Mouse (Mus musculus) ES-E14 (cell line): ENCODE measurements around the gene Srm.

ENCODE experiments used
- HCFC1 ChIP-seq: IDR thresholded peaks from 2 replicates; pipeline ENCODE4 v1.6.1; 2012; ENCODE audit warnings: low read length, inconsistent platforms, borderline replicate concordance; ENCODE audit not compliant: insufficient read depth
- ZC3H11A ChIP-seq: IDR thresholded peaks from 2 replicates; pipeline ENCODE4 v1.6.1; 2012; ENCODE audit warnings: low read depth, mild to moderate bottlenecking, inconsistent platforms, low read length, borderline replicate concordance
- ZNF384 ChIP-seq: IDR thresholded peaks from 2 replicates; pipeline ENCODE4 v1.6.1; 2012; ENCODE audit warnings: low read depth, low read length, inconsistent platforms

DNA sequence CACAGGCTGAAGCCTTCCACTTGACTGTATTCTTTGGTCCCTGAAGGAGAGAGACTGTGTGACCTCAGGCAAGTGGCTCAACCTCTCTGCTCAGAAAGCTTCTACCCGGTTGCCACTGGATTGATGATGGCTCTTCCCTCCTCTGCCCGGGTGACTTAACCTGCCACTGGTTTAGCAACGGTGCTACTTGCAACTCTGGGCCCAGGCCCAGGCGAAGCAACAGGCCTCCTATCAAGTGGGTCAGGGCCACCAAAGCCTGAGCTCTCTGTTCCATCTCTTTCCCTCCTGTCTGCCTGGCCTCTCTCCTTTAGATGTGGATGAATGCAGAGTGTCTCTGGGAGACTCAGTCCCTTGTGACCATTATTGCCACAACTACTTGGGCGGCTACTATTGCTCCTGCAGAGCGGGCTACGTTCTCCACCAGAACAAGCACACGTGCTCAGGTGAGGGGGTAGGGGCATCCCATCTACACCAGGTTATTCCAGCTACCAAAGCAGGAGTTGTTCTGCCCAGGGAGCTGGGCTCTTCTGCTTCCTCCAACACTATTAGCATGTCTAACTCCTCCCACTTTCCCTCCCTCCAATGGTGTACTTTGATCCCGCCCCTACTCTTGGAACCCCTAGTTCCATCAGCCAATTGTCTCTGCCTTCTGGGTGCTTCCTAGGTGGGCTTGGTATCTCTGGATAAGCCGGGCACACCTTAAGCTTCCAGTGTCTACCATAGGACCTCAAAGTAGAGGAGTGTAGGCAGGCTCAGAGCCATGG is 12.3 kb downstream of the Srm start:
- TF ChIP-seq ZC3H11A (no peak), HCFC1 (no peak), ZNF384 (no peak)
